Mouse (Mus musculus) skeletal muscle tissue, adult 2 months (tissue): ENCODE results near the gene Kctd5.
A peak's percentile ranks its signal among the peaks of the same experiment; 100 is the strongest.
"Not testable (repeated sequence)": the region's sequence is repeated elsewhere in the genome, so short reads cannot be mapped to it uniquely, and the experiment has no call there.

Source experiments
- DNase-seq: peaks from one replicate; pipeline ENCODE4 v3.0.0-alpha.2; 2012; ENCODE audit warnings: low read depth, low spot score

Kctd5 gene

DNA sequence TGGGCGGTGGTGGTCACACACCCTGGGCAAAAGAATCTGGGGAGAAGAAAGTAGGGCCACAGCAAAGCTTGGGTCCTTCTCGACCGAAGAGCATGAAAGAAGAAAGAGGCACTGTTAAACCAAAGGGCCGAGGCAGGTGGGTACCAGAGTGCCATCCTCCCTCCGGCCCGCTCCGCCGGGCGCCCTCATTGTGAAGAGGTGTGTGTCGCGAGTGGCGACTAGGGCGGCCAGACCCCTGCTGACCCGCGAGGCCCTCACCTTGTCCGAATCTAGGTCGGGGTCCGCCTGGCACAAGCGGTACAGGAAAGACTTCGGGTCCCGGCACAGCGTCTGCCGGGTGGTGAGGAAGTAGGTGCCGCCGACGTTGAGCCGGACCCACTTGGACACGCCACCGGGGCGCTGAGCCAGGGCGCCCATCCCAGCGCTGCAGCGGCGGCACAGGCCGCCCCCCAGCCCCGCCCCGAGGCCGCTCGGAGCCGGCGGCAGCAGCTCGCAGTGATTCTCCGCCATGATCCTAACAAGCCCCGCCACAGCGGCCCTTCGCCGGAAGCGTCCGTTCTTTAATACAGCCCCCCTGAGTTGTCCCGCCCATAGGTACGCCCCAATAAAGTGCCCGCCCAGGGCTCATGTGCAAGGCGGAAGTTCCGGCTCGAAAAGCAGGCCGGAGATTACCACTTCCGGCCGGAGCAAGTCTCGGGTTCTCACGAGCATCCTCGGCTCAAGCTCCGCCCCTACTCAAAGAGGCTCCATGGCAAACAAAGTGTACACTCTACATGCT lies at the start of gene Kctd5:
TSS of gene Kctd5 (minus strand) at position 567 of the 778 bp plus-strand sequence.
- peak; percentile 94 for DNase-seq

DNA sequence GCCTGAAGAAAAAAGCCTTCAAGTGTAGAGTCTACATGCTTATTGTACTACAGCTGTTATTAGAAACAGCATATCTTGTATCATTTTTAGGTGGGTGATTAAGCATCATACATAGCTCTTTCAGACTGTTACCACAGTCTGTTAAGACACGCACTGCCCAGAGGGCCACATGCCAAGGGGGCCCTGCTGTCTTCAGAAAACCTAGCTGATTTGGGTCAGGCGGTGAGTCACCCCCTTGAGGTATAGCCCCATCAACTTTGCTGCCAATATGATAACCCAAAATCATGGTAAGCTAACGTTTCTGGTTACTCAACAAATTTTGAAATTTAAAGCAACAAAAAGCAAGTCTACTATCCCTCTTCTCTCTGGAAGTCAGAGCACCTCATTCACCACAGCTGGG lies 46.2 kb upstream of the Kctd5 start:
- DNase-seq = no peak

DNA sequence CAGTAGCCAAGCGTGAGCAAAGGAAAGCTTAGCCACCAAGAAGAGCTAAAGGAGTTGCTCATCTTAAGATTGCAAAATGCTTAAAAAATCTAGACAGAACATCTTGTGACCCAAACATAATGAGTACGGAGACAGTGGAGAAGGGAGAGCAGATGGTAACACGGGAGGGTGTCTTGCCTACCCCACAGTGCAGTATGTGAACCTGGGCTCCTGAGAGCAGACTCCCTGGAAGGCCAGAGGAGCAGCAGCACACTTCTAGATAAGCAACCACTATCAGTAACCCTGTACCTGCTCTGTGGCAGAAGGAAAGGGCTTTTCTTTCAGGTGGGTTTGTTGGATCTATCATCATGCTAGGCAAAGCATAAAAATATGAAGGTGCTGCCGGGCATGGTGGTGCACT lies 39.7 kb upstream of the Kctd5 start:
- DNase-seq = no peak

DNA sequence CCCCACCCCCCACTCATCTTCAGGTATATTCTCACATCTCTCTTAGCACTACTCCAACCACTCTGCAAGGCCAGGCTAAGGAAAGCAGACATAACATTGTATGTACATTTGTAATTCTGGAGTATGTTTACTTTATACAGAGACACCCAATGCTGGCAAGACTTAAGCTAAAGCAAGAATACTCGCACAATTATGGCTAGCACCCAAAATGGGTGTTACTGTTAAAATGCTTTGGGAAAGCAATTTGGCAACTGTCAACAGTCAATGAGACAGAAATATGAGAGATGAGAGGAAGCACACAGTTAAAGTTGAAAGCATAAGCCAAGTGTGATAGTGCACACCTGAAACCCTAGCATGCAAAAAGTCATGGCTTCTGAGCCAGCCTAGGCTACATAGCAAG lies 38.0 kb upstream of the Kctd5 start:
- DNase-seq = no peak

DNA sequence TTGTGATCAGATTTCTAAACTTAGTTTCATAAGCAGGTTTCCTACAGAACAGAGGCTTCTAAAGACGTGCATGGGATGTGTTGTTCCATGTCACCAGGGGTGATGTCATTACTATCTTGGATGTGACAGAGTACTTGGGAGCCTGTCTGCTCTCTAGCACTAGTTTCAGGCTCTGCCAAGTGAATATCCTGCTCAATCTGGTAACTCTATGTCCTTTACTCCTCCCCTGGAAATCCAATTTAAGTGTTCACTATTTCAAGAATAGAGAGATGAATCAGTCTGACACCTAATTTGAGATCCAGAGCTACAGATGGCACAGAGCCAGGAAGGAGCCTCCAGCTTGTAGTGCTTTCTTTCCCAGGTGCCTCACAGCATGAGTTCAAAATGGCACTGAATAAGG lies 35.6 kb upstream of the Kctd5 start:
- peak; percentile 34 for DNase-seq

DNA sequence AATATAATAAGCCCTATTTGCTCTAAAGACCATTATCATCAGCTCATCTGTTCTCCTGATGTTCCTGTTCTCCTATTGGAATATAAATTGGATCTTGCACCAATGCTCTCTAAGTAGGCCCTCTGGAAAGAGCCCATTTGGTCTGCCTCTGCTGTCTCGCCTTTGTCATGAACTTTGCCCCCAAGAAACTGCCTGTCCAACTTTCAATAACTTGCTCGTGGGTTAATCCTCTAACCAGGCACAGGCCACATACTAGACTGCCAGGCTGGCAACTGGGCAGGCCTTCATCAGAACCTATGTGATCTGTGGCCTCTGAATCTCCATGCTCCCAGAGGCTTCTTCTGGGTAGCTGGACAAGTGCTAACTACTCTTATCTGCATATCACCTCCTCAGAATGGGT lies 31.8 kb upstream of the Kctd5 start:
- DNase-seq = no peak

DNA sequence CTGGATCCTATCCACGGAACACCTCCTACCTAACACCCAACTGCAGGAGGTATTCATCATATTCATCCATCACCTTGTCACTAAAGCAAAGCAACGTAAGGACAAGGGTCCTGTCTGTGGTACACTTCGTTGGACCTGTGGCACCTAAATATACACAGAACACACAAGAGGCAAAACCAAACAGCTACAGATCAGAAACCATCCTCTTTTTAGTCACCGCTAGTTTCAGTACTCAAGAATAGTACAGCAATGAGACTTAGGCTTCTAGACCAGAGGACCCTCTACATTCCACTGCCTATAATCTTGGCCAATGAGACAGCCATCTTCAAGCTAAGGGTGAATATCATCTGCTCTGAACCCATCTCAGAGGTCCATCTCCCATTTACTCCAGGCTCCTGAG lies 25.1 kb upstream of the Kctd5 start:
- no peak for DNase-seq

DNA sequence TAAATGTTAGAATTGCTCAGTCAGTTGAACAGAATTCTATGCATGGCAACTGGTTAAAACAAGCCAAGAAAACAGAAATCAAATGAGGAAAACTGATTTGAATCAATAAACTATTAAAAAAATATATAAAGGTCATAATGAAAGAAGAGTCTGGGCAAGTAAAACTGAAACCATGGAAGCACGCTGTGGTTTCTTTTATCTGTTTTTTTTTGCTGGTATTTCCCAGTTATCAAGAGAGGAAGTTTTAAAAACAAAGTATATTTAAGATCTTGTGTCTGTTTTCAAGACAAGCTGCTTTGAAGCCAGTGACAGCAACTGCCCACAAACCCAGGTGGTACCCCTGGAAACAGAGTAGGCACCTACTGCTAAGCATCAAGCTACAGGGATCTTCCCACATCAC lies 17.3 kb upstream of the Kctd5 start:
- DNase-seq = no peak

DNA sequence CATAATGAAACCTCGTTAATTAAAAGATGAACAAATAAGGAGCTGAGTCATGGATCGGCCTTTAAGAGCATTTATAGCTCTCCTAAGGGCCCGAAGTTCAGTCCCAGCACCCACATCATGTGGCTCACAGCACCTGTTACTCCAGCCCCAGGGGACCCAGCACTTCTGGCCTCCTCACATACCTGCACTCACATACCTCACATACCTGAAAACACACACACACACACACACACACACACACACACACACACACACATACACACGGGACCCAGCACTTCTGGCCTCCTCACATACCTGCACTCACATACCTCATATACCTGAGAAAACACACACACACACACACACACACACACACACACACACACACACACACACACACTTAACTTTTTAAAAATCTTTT lies 13.1 kb upstream of the Kctd5 start:
- DNase-seq = not testable (repeated sequence)

DNA sequence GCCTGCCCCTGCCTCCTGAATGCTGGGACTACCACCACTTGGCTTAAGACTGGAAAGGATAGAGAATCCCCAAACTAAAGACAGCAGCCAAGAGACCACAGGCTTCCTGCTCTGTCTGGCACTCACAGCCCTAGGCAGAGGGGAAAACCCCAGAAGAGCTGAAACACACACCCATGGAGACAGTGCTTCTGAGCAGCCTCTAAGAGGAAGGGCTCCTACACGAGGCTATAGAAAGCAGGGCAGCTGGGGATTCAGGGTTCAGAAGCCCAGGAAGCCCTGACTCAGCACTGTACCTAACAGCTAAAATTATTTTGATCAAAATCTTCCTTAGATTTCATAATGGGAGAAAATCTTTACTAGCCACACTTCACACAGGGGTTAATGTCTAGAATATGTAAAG lies 11.3 kb upstream of the Kctd5 start:
- DNase-seq = no peak

DNA sequence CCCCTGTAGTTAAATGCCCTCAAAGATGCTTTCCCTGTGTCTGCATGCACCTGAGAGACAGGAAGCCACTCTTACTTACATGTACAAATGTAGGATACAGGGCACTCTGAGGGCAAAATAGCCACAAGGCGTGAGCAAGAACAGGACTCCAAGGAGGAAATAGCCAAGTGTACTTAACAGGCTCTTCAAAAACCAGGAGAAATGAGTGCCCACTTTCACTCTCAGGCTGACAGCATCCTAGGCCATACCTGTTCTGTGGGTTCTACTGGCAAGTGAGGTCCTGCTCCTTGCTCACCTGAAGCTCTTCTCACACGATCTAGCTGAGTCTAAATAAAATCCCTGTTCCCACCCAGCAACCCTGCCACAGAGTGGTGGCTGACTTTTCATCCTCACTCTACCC lies 3.8 kb upstream of the Kctd5 start:
- no peak for DNase-seq

DNA sequence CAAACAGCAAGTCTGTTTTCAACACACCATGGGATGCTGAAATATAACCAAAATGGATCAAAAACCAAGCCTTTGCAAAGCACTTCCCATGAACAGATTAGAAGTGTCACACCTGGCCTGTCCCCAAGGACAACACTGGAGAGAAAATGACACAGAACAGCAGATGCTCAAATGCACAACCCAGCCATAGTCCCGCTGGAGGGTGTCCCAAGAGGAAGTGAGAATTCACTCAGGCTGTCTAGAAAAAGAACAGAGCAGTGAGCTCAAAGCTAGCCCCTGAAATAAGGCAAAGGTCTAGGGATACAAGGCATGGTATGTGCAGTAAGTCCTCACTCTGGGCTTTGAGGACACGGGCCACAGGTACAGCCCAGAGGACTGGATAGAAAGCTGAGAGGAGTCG lies 3.8 kb downstream of the Kctd5 start:
- DNase-seq = no peak

DNA sequence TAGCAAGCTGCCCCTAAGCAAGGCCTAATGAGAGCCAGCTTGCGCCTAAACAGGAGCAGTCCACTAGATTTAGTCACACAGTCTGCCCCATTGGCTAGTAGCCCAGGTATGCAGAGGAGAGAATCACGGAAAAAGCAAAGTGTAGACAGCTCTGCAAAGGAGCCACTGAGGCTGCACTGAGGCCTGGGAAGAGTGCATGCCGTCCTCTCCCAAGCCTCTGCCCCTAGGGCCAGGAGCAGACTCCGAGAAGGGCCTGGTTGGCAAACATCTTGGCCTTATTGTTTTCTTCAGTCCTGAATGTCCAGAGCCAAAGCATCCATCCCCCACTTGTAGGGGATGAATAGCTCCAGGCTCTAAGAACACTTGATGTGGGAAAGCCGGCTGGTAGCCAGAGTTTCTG lies 5.0 kb downstream of the Kctd5 start:
- DNase-seq = no peak

DNA sequence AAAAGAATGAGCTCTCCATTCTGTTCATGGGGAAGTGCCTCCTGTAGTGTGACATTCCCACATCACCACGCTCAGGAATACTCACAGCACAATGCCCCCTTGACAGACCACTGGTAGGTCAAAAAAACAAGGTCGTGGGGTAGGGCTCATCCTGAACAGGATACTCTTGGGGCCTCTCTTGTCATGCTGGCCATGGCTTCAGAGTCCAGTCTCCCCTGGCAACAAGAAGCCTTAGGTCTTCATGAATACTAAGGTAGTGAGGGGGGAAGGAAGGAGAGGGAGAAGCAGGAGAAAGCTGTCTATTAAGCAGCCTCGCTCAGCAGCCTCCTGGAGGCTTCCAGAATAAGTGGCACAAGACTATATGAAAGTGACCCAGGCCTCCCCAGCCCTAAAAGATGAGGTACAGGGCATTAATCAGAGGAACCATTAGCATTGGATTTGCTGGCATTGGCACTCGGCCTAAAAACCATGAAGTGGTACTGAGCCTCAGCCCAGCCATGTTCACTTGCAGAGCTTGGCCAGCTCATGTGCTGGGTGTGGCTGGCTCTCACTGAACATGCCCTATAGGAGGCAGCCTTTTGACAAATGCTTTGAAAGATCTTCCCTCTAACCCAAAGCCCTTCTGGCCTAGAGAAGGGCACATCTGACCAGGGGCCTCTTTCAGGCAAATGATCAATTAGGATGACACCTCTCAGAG lies 10.7 kb downstream of the Kctd5 start:
- no peak for DNase-seq

DNA sequence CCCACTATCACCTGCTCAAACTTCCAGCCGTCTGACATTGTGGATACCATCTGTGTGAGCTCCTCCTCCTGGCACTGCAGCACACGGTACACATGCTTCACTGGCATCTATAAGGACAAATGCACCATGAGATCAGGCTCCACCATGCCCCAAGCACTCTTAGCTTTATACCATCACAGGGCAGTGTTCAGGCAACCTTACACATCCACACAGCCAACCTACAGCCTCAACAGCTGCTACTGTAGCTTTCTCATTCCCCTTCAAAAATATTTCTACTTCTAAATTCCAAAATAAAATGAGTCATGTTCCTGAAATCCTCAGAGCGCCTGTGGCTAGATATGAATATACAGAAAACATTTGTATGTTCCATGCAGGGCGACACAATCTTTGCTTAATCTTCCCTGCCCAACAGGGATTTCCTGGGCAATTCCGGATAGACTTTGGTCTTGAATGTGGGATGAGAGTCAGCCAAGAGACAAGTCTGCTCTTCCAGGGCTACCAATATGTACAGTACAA lies 15.5 kb downstream of the Kctd5 start:
- no peak for DNase-seq

DNA sequence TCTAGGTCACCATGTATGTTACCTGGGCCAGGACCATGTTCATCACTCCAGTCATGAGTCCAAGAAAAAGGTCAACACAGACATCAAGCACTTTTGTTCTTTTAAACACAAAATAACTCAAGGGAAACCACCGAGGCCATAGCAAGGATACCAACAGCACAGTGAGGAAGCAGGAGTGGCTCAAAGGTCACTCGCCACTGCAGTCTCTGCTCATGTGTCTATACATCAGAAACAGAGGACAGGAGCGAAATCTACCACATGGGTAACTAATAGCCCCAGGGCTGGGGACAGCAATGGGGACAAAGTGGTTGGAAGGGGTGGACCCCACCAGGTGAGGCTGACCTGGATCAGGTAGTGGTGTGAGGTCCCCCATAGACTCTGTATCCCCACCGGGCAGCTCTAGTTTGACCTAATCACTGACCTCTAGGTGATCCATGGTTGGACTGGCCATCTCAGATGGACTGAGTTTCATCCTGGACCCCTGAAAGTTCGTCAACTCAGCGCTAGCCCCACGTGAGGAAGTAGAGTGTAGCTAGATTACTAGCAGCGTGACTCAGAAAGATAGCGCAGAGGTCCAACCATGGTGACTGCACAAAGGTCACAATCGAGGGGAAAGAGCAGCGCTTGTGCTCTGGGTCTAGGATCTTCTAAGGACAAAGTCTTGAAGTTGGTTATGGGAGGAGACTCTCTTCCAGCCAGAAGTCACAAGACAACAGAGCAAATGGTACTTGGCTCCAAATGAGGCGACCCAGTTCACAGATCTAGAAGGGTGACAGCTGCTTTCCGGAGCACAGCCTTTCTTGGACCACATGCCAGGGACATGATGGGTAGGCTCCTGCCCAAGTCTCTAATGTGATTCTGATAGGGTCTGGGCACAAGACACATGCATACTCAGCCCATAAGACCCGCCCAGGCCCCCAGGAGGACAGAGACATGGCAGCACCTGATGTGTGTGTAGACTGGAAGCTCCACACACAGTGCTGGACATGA lies 16.4 kb downstream of the Kctd5 start:
- DNase-seq = no peak

DNA sequence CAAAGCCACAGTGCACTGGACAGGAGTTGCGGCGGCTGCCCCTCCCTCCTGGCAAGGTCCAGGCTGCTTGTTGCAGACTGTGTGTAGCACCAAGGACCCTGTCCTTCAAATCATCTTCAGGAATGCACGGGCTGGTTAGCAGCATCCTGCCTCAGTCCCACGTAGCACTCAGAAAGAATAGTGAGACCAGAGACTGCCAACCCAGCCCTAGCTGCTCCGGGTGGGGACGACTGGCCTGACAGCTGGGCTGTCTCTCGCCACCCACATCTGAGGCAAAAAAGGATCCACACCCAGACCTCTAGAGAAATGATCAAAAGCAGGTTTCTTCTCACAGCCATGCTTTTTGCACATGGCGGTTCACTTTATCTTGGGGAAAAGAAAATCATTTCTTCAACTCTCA lies 24.3 kb downstream of the Kctd5 start:
- DNase-seq = no peak

DNA sequence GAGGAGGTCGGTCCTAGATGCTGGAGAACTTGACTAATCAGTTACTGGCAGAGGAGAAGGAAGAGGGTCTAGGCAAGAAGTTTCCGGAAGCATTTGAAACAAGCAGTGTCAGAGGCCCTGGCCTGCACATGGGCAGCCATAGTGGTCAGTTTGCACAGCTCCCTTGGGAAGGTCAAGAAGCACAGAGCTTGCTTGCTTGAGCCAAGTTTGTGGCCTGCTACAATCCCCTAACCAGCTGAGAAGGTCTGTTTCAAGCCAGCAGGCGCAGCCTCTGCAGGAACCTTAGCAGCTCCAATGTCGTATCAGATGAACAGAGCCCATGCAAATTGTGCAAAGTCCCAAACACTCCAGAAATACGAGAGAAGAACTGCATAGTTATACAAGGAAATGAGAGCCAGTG lies 25.2 kb downstream of the Kctd5 start:
- peak; percentile 10 for DNase-seq

DNA sequence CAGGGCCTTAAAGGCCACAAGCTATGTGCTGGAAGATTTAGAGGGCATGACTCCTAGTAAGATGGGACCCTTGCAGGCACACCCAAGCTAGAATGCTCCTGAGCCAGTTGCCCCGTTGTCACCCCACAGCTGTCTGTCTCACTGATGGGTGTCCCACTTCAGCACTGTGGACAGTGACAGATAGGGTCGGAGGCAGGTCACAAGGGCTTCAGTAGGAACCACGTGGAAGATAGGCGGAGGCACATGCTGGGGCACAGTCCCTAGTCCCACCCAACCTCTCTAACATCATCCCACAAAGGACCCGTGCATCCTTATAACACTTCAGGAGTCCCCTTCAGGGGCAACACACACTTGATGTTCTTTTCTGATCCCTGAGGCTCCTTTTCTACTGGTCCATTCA lies 27.3 kb downstream of the Kctd5 start:
- DNase-seq = no peak

DNA sequence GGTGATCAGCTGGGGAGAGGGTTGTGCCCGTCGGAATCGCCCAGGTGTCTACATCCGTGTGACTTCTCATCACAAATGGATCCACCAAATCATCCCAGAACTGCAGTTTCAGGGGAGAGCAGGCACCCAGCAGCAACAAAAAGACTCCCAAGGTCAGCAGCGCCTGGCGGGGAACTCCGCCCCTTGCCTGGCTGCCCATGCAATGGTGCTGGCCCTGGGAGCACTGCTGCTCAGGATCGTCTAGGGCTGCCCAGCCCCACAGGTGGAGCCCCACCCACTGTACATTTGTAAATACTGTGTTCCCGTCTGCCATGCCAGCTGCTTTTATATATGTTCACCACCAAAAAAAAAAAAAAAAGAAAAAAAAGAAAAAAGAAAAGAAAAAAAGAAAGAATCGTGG lies 27.7 kb downstream of the Kctd5 start:
- DNase-seq = no peak

DNA sequence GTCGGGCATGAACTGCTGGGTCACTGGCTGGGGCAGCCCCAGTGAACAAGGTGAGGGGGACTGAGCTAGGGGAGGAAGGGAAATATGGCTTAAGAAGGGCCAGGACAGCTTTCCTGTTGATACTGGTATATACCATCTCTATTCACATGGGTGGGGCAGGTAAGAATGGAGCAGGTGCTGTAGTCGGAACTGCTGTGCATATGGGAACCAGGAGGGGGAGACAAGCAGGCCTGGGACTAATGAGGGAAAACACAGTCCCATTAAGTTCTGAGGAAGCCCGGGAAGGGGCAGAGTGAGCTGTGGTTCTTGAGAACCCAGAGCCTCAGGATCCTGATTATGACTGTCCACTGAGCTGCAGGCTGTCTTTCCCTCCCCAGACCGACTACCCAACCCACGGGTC lies 28.8 kb downstream of the Kctd5 start:
- DNase-seq = no peak

DNA sequence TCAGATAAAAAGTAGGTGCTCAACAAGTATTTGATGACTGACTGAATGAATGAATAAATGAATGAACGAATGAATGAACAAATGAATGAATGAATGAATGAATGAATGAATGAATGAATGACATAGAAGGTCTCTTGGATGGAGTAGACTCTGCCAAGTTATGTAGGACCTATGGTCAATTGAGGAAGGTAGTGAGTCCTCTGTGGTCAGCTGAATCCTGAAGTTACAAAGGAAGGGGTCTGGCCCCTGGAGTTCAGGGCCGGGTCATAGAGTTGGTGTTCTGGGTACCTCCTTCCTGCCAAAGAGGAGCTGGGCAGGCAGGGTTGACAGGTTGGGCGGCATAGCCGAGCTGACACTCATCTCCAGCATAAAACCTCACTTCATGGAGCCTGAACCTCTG lies 35.4 kb downstream of the Kctd5 start, which contains the start of gene Prss27:
TSS of gene Prss27 (plus strand) at position 301 of the 400 bp plus-strand sequence.
- no peak for DNase-seq
